Mouse (Mus musculus) adipocyte (in vitro differentiated cells): ENCODE results near the gene Asap2.
A peak's percentile ranks its signal among the peaks of the same experiment; 100 is the strongest.

Experiments
- DNase-seq: peaks from one replicate; pipeline ENCODE4 v3.0.0-alpha.2; 2016; ENCODE audit warnings: low spot score

Asap2 gene

GRCm38 (mm10) chr12:21133031-21133430 lies 142.8 kb downstream of the Asap2 start:
- DNase-seq, result no peak

- DNase-seq, result no peak
Measured at GRCm38 (mm10) chr12:21133972-21134859, 144.0 kb downstream of the Asap2 start.

- DNase-seq, result no peak
Measured at GRCm38 (mm10) chr12:21135651-21136461, 145.6 kb downstream of the Asap2 start.

GRCm38 (mm10) chr12:21136462-21136751 lies 146.1 kb downstream of the Asap2 start:
- DNase-seq, result peak; percentile 96

- DNase-seq, result no peak
Measured at GRCm38 (mm10) chr12:21139560-21139959, 149.3 kb downstream of the Asap2 start.

GRCm38 (mm10) chr12:21140153-21140552 lies 149.9 kb downstream of the Asap2 start:
- no peak for DNase-seq

GRCm38 (mm10) chr12:21140741-21141308 lies 150.6 kb downstream of the Asap2 start:
- DNase-seq, result no peak

GRCm38 (mm10) chr12:21141691-21142300 lies 151.5 kb downstream of the Asap2 start:
- no peak for DNase-seq

GRCm38 (mm10) chr12:21142489-21143254 lies 152.4 kb downstream of the Asap2 start:
- no peak for DNase-seq

GRCm38 (mm10) chr12:21144602-21145001 lies 154.3 kb downstream of the Asap2 start:
- DNase-seq, result no peak

- peak; percentile 39 for DNase-seq
Measured at GRCm38 (mm10) chr12:21145050-21145449, 154.8 kb downstream of the Asap2 start.

- DNase-seq, result peak; percentile 49
Measured at GRCm38 (mm10) chr12:21146826-21147225, 156.6 kb downstream of the Asap2 start.

GRCm38 (mm10) chr12:21153279-21153707 lies 163.0 kb downstream of the Asap2 start:
- no peak for DNase-seq

GRCm38 (mm10) chr12:21155062-21155461 lies 164.8 kb downstream of the Asap2 start:
- peak; percentile 20 for DNase-seq

GRCm38 (mm10) chr12:21159304-21159703 lies 169.0 kb downstream of the Asap2 start:
- no peak for DNase-seq

- peak; percentile 46 for DNase-seq
Measured at GRCm38 (mm10) chr12:21160327-21160828, 170.1 kb downstream of the Asap2 start.

- no peak for DNase-seq
Measured at GRCm38 (mm10) chr12:21161841-21162240, 171.6 kb downstream of the Asap2 start.

GRCm38 (mm10) chr12:21163706-21164105 lies 173.4 kb downstream of the Asap2 start:
- DNase-seq, result peak; percentile 12

GRCm38 (mm10) chr12:21164251-21164650 lies 174.0 kb downstream of the Asap2 start:
- DNase-seq, result no peak

- no peak for DNase-seq
Measured at GRCm38 (mm10) chr12:21165157-21165556, 174.9 kb downstream of the Asap2 start.

- DNase-seq, result peak; percentile 58
Measured at GRCm38 (mm10) chr12:21165891-21166342, 175.7 kb downstream of the Asap2 start.
